Mouse (Mus musculus): ENCODE results near the gene Cux1.

Gene Cux1

GRCm38 (mm10) chr5:136566812-136567175, 496 bp downstream of the Cux1 start:
- no peak for DNase-seq (ENCODE audit: low read depth)

- DNase-seq (ENCODE audit: low read depth), result no peak
Observed at GRCm38 (mm10) chr5:136566001-136566811, 1.1 kb downstream of the Cux1 start.

GRCm38 (mm10) chr5:136565311-136565811, 1.9 kb downstream of the Cux1 start:
- DNase-seq (ENCODE audit: low read depth), result no peak

GRCm38 (mm10) chr5:136564613-136565299, 2.5 kb downstream of the Cux1 start:
- no peak for DNase-seq (ENCODE audit: low read depth)

GRCm38 (mm10) chr5:136563996-136564395, 3.3 kb downstream of the Cux1 start:
- no peak for DNase-seq (ENCODE audit: low read depth)

GRCm38 (mm10) chr5:136563104-136563503, 4.2 kb downstream of the Cux1 start:
- DNase-seq (ENCODE audit: low read depth), result no peak

GRCm38 (mm10) chr5:136562212-136562611, 5.1 kb downstream of the Cux1 start:
- DNase-seq (ENCODE audit: low read depth), result no peak

GRCm38 (mm10) chr5:136561641-136562040, 5.6 kb downstream of the Cux1 start:
- DNase-seq (ENCODE audit: low read depth), result no peak

GRCm38 (mm10) chr5:136560656-136561055, 6.6 kb downstream of the Cux1 start:
- DNase-seq (ENCODE audit: low read depth), result no peak

GRCm38 (mm10) chr5:136557446-136557845, 9.8 kb downstream of the Cux1 start:
- no peak for DNase-seq (ENCODE audit: low read depth)

GRCm38 (mm10) chr5:136556328-136557262, 10.7 kb downstream of the Cux1 start:
- DNase-seq (ENCODE audit: low read depth), result no peak

GRCm38 (mm10) chr5:136555703-136556102, 11.6 kb downstream of the Cux1 start:
- peak; percentile 38 for DNase-seq (ENCODE audit: low read depth)

- no peak for DNase-seq (ENCODE audit: low read depth)
Observed at GRCm38 (mm10) chr5:136552832-136553231, 14.5 kb downstream of the Cux1 start.

GRCm38 (mm10) chr5:136552093-136552492, 15.2 kb downstream of the Cux1 start:
- no peak for DNase-seq (ENCODE audit: low read depth)

- no peak for DNase-seq (ENCODE audit: low read depth)
Observed at GRCm38 (mm10) chr5:136551571-136551970, 15.7 kb downstream of the Cux1 start.

GRCm38 (mm10) chr5:136550726-136551125, 16.6 kb downstream of the Cux1 start:
- no peak for DNase-seq (ENCODE audit: low read depth)

GRCm38 (mm10) chr5:136548776-136549175, 18.5 kb downstream of the Cux1 start:
- no peak for DNase-seq (ENCODE audit: low read depth)

GRCm38 (mm10) chr5:136545061-136545460, 22.2 kb downstream of the Cux1 start:
- no peak for DNase-seq (ENCODE audit: low read depth)

GRCm38 (mm10) chr5:136543171-136543570, 24.1 kb downstream of the Cux1 start:
- no peak for DNase-seq (ENCODE audit: low read depth)

GRCm38 (mm10) chr5:136540952-136541351, 26.3 kb downstream of the Cux1 start:
- no peak for DNase-seq (ENCODE audit: low read depth)

- DNase-seq (ENCODE audit: low read depth), result no peak
Observed at GRCm38 (mm10) chr5:136540055-136540838, 27.0 kb downstream of the Cux1 start.

Measured in fibroblast of lung, adult 2 months (primary cell).